Comparison of ENCODE assay signal across 8 mouse cellular contexts in genomic region chr7:89517460-89518390, GRCm38 (mm10). TPM values are rescaled to one million over a fixed set of nuclear protein-coding genes. Genes with fewer than 3 reads are reported as not detected.
DNase-seq lines count a peak whose midpoint lies in the region; ATAC-seq and TF ChIP-seq lines count a peak whose summit lies in the region.

No protein-coding gene starts in this region.

- peak; percentile 30; the same call in 1 of the 2 replicates for TF ChIP-seq POLR2A in small intestine, adult 2 months (IDR thresholded peaks at IDR 0.05; ENCODE audit: low read depth, low read length)

- peak; percentile 31 for ATAC-seq in frontal cortex, adult (ENCODE audit: low TSS enrichment)
- ATAC-seq in hematopoietic stem cell, adult 5-6 weeks (replicated peaks in 1 of 2; ENCODE audit: insufficient read depth in 1 of 2, low FRiP score in 2 of 2, low TSS enrichment in 1 of 2, low read depth in 1 of 2, poor library complexity in 2 of 2, severe bottlenecking in 2 of 2), result peak; percentile 54 to 61

- H3K4me3 ChIP-seq in small intestine, adult 2 months (ENCODE audit: low read depth, low read length), result peak overlapping the region; percentile 77

- no peaks in the 10 kb centered on the region for H3K27me3 ChIP-seq in small intestine, adult 2 months (ENCODE audit: control insufficient read depth, insufficient read depth, low read length)

- peaks cover 16% of the 10 kb centered on the region; the same call in 1 of the 2 replicates for H3K4me1 ChIP-seq in small intestine, adult 2 months (ENCODE audit: control insufficient read depth, insufficient read depth, insufficient read length, low read length)

- under 1% methylated on average over 57 of the region's 61 CpGs for WGBS in small intestine, adult 2 months

- TF ChIP-seq CTCF in small intestine, adult 2 months (IDR thresholded peaks at IDR 0.05; ENCODE audit: extremely low read depth, insufficient read length, insufficient replicate concordance, low read depth, low read length), result 0 out of 2 replicates have a peak, but pooled peaks have one; percentile 17

- DNase-seq in ZHBTc4 (ENCODE audit: low read depth, low spot score), result peak; percentile 68
- peak; percentile 25 for DNase-seq in cerebellum, adult 9-11 months
- DNase-seq in layer of hippocampus, postnatal 36 days, result peak; percentile 19 to 25
- peak; percentile 70 for DNase-seq in mesoderm, embryonic 11.5 days (ENCODE audit: low read depth, low spot score)
- no peak for DNase-seq in thymus, adult 18-20 months

- no peaks in the 10 kb centered on the region for H3K36me3 ChIP-seq in small intestine, adult 2 months (ENCODE audit: control insufficient read depth, insufficient read depth, low read length)

- H3K27ac ChIP-seq in small intestine, adult 2 months (ENCODE audit: insufficient read depth, low read depth, low read length), result peak overlapping the region; percentile 55

RNA-seq across cellular contexts. Expression of gene Prss23, which starts 9.3 kb away (rescaled TPM):
- total RNA-seq in hematopoietic stem cell, adult 5-6 weeks (2017), result not detected in 2 replicates
- total RNA-seq in layer of hippocampus, postnatal 36 days (2021), result 10 to 100 TPM; 13.8 to 14.7 TPM
- 28.5 and 74.2 TPM in 2 replicates for polyA plus RNA-seq in small intestine, adult 2 months (2012; rRNA removed)

Comparison
In these comparisons a context has a peak if more than half of its experiments do, and no peak if none do; other contexts are left out.
1. DNase-seq: peak in ZHBTc4 (single experiment), cerebellum, adult 9-11 months (single experiment), layer of hippocampus, postnatal 36 days (2 of 2) and mesoderm, embryonic 11.5 days (single experiment); none in thymus, adult 18-20 months (0 of 2).
2. RNA of gene Prss23, which starts 9.3 kb away (total RNA-seq): 13.8 to 14.7 TPM in layer of hippocampus, postnatal 36 days; not detected in hematopoietic stem cell, adult 5-6 weeks; every median in the first group is over 10 times any median in the second.